Mouse (Mus musculus) forebrain, embryonic 13.5 days (tissue): ENCODE measurements around the gene Pou2f3. TPM values are rescaled to one million over a fixed set of nuclear protein-coding genes. Genes with fewer than 3 reads are reported as not detected.
A peak's percentile ranks its signal among the peaks of the same experiment; 100 is the strongest.

Experiments used
- ATAC-seq: fragments of 200-750 bp; cut with Nextera tagmentation; 2 replicates; pipeline ENCODE4 v1.8.0; 2017
- H3K27ac ChIP-seq: fragments of 300-500 bp; sonication (generic); 2 replicates; pipeline ENCODE4 v1.5.1; 2015; ENCODE audit warnings: inconsistent platforms, mild to moderate bottlenecking, moderate library complexity
- H3K27me3 ChIP-seq: fragments of 300-500 bp; sonication (generic); 2 replicates; pipeline ENCODE4 v1.6.1; 2015; ENCODE audit warnings: mild to moderate bottlenecking, inconsistent platforms
- H3K36me3 ChIP-seq: fragments of 300-500 bp; sonication (generic); 2 replicates; pipeline ENCODE4 v1.6.1; 2015; ENCODE audit warnings: mild to moderate bottlenecking, inconsistent platforms; ENCODE audit not compliant: poor library complexity, severe bottlenecking
- H3K4me1 ChIP-seq: fragments of 300-500 bp; sonication (generic); 2 replicates; pipeline ENCODE4 v1.6.1; 2015; ENCODE audit warnings: inconsistent platforms
- H3K4me2 ChIP-seq: fragments of 300-500 bp; sonication (generic); 2 replicates; pipeline ENCODE4 v1.6.1; 2015; ENCODE audit warnings: inconsistent platforms, mild to moderate bottlenecking, moderate library complexity
- H3K4me3 ChIP-seq: fragments of 300-500 bp; sonication (generic); 2 replicates; pipeline ENCODE4 v1.5.1; 2015; ENCODE audit warnings: mild to moderate bottlenecking, inconsistent platforms
- H3K9ac ChIP-seq: fragments of 300-500 bp; sonication (generic); 2 replicates; pipeline ENCODE4 v1.6.1; 2015; ENCODE audit warnings: mild to moderate bottlenecking, inconsistent platforms
- H3K9me3 ChIP-seq: fragments of 300-500 bp; sonication (generic); replicated peaks from 2 replicates; pipeline ENCODE4 v1.6.1; 2016; ENCODE audit warnings: inconsistent platforms
- WGBS: fragments of 180-500 bp; shearing (Covaris S2); methylation state at CpG from one replicate; pipeline ENCODE4 v1.1.7; 2015; 5-methylcytosine and 5-hydroxymethylcytosine counted together
- polyA plus RNA-seq: library from polyadenylated mRNA; unstranded; fragments of >200 nt; fragmentation: Nextera tagmentation; extraction: Ambion mirVana; gene quantifications from 2 replicates; pipeline ENCODE4 v1.2.1, GENCODE M21; 2015

The Pou2f3 gene
- polyA plus RNA-seq, 1 experiment from 2014 or later = not detected

DNA sequence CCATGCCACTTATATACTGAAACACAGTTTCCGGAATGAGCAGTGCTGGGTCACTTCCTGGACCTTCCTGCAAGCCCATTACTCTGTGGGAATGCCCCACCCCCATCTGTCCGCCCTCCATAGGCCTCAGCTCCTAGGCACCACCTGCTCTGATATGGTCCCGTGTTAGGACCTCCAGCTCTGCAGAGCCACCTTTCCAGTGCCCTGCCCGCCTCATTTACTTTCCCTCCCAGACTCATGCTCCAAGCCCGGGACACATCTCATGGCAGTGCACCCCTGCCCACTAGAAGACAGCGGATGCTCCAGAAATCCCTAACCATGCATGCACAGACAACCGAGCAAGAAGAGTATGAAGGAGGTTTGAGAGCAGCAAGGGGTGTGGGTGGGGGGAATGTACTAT is 19.8 kb upstream of the Pou2f3 start:
- WGBS = 91% methylated on average over 7 of the region's 7 CpGs
- no peak overlapping the region for H3K27ac ChIP-seq
- H3K9ac ChIP-seq = no peak overlapping the region
- no peak overlapping the region for H3K4me2 ChIP-seq
- no peak for ATAC-seq
- H3K4me3 ChIP-seq = no peak overlapping the region
- peaks cover 16% of the 10 kb centered on the region for H3K4me1 ChIP-seq
- no peaks in the 10 kb centered on the region for H3K9me3 ChIP-seq
- H3K36me3 ChIP-seq = no peaks in the 10 kb centered on the region
- H3K27me3 ChIP-seq = no peaks in the 10 kb centered on the region

DNA sequence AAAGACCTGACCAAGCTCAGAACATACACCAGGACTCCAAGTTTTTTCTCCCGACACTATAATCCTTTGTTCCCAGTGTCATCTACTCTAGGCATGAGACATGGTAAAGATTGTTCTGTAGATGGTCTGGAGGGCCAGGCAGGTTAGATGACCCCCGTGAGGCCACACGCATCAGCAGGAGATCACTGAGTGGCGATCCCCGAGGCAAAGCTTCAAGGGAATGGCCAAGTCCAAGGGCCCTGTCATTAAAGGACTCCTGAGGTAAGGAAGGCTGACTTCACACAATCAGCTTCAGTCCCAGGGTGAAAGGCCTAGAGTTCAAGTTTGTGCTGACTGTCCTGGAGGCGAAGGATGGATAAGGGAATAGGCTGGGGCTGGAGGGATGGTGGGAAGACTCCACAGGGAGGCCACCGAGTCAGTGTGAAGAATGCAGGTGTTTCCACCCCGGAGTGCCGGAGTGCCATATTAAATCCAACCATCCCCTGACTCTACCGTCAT is 19.3 kb upstream of the Pou2f3 start:
- Histone ChIP-seq H3K4me3 (no peak overlapping the region), H3K4me1 (peaks cover 16% of the 10 kb centered on the region), H3K9me3 (no peaks in the 10 kb centered on the region), H3K4me2 (no peak overlapping the region), H3K27ac (no peak overlapping the region), H3K9ac (no peak overlapping the region), H3K36me3 (no peaks in the 10 kb centered on the region), H3K27me3 (no peaks in the 10 kb centered on the region)
- WGBS = 92% methylated on average over 10 of the region's 10 CpGs
- ATAC-seq = no peak

DNA sequence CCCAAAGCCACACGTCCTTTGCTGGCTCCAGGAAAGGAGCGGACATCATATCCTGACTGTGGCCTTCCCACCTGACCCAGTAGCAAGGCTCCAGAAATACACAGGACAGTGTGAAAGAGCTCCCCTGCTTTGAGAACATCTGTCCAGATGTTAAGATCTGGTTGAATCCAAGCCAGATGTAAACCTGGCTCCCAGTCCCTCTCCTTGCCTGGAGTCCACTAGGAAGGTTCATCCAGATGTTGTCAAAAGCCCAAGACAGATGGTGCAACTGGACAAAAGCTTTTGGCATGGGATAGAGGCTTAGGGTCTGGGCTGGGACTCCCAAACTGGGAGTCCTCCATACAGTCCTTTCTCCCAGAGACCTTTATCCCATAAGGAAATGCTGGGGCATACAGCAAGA is 18.6 kb upstream of the Pou2f3 start:
- peaks cover 16% of the 10 kb centered on the region for H3K4me1 ChIP-seq
- ATAC-seq = no peak
- no peak overlapping the region for H3K4me3 ChIP-seq
- no peak overlapping the region for H3K9ac ChIP-seq
- no peaks in the 10 kb centered on the region for H3K9me3 ChIP-seq
- no peak overlapping the region for H3K27ac ChIP-seq
- WGBS = 95% methylated on average over 2 of the region's 2 CpGs
- H3K27me3 ChIP-seq = no peaks in the 10 kb centered on the region
- no peaks in the 10 kb centered on the region for H3K36me3 ChIP-seq
- no peak overlapping the region for H3K4me2 ChIP-seq

DNA sequence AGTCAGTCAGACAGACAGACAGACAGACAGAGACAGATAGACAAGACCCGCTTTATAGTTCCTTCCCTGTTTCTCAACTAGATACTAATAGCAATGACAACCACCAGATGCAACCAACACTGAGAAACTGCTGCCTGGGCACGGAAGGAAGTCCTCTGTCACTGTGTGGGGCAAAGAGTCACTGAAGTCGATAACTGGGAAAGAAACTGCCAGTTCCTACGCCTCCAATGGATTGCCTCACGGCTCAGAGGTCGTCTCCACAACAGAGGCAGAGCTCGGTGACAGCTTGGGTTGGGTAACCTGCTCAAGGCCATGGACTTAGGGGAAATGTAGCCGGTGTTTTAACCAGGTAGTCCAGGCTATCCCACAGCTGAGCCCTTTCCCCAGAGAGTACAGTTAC is 17.5 kb upstream of the Pou2f3 start:
- H3K27ac ChIP-seq = no peak overlapping the region
- no peaks in the 10 kb centered on the region for H3K27me3 ChIP-seq
- H3K4me1 ChIP-seq = peaks cover 16% of the 10 kb centered on the region
- no peak overlapping the region for H3K4me3 ChIP-seq
- no peak for ATAC-seq
- H3K36me3 ChIP-seq = no peaks in the 10 kb centered on the region
- no peak overlapping the region for H3K9ac ChIP-seq
- H3K4me2 ChIP-seq = no peak overlapping the region
- WGBS = 88% methylated on average over 8 of the region's 8 CpGs
- no peaks in the 10 kb centered on the region for H3K9me3 ChIP-seq

DNA sequence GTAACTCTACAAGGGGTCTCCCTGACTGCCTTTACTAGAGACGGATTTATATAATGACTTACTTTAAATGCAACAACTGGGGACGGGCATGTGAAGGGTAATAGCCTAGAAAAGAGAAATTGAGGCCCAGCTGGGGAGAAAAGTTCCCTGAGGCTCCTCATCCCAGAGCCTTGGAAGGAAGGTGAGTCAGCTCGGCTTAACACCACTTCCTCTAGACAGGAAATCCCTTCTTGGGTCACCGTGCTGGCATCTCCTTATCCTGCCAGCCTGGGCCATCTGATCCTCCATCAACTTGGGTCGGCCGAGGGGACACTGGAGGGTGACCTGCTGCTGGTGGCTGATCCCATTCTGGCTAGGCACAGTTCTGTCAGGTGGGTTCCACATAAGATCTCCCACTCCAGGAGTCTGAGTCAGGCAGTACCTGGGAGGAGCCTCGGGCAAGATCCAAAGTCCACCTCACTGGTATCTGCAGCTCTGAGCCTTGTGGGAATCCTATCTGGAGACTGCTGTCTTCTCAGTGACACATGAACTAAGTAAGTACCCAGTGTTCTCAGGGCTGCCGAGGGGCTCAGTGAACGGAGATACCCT is 16.5 kb upstream of the Pou2f3 start:
- no peak overlapping the region for H3K27ac ChIP-seq
- no peak for ATAC-seq
- H3K9ac ChIP-seq = no peak overlapping the region
- H3K4me3 ChIP-seq = no peak overlapping the region
- H3K4me1 ChIP-seq = peaks cover 9% of the 10 kb centered on the region; the same call in 1 of the 2 replicates
- H3K9me3 ChIP-seq = no peaks in the 10 kb centered on the region
- no peaks in the 10 kb centered on the region for H3K27me3 ChIP-seq
- no peaks in the 10 kb centered on the region for H3K36me3 ChIP-seq
- no peak overlapping the region for H3K4me2 ChIP-seq
- 79% methylated on average over 9 of the region's 9 CpGs for WGBS

DNA sequence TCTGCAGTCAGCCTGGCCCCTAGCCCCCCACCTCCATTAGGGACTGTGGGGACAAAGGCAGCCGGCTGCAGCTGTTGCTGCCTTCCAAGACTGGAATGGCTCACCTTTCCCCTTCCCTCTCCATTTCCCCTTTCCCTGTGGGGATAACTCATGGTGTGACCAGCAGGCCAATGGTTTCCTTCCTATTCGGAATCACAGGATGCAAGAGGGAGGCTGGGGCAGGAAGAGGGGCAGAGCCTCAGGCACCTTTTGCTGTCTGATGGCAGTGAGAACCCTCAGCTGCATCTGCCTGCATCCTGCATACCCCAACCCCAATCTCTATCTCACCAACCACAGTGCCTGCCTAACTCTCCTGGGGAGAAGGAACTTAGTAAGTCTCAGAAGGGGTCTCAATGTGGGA is 15.3 kb upstream of the Pou2f3 start:
- Histone ChIP-seq H3K9ac (no peak overlapping the region), H3K4me1 (peaks cover 3% of the 10 kb centered on the region; the same call in 1 of the 2 replicates), H3K27me3 (no peaks in the 10 kb centered on the region), H3K4me3 (no peak overlapping the region), H3K36me3 (no peaks in the 10 kb centered on the region), H3K4me2 (no peak overlapping the region), H3K9me3 (no peaks in the 10 kb centered on the region), H3K27ac (no peak overlapping the region)
- ATAC-seq = no peak
- 34% methylated on average over 2 of the region's 2 CpGs for whole genome bisulfite sequencing

DNA sequence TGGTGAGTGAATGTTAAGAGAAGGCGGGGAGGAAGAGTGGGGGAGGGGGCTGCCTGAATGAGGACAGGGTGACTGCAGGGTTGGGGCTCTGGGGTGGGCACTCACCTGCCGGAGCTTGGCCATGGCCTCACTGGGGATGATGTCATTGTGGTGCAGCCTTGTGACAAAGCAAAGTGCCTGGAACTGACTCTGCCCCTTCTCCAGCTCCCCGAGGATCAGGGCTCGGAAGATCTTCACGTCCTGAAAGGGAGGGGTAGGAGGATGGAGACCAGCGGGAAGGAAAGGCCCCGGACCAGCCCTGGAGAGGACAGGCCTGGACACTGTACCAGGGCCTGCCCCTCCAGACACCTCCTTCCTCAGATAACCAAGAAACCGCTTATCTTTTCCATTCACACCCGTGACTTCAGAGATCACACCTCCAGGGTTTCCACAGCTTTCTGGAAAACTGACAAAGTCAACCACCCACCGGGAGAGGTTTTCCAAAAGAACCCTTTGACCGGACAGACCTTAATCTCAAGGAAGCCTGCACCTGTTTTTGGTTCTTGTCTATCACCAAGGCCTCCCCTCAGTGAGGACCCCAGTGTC is 14.7 kb upstream of the Pou2f3 start:
- no peaks in the 10 kb centered on the region for H3K36me3 ChIP-seq
- WGBS = 48% methylated on average over 11 of the region's 11 CpGs
- no peaks in the 10 kb centered on the region for H3K9me3 ChIP-seq
- ATAC-seq = no peak
- no peak overlapping the region for H3K4me3 ChIP-seq
- H3K9ac ChIP-seq = no peak overlapping the region
- no peak overlapping the region for H3K27ac ChIP-seq
- H3K27me3 ChIP-seq = no peaks in the 10 kb centered on the region
- H3K4me1 ChIP-seq = peaks cover 3% of the 10 kb centered on the region; the same call in 1 of the 2 replicates
- no peak overlapping the region for H3K4me2 ChIP-seq

DNA sequence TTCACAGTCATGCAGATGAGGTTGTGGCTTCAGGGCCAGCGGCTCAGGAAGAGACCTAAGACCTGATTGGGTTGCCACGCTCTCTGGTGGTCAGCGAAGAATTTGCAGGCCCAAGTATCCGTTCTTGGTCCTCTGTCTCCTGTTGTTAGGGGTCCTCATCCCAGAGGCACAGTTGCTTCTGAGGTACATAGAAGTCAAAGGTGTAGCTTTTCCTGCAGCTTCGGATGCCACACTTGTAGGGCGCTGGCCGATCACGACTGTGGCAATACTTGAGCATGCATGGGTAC is 12.2 kb upstream of the Pou2f3 start:
- Histone ChIP-seq H3K27me3 (no peaks in the 10 kb centered on the region), H3K4me3 (no peak overlapping the region), H3K36me3 (no peaks in the 10 kb centered on the region), H3K9me3 (no peaks in the 10 kb centered on the region), H3K9ac (no peak overlapping the region), H3K4me2 (no peak overlapping the region), H3K4me1 (peaks cover 3% of the 10 kb centered on the region; the same call in 1 of the 2 replicates), H3K27ac (no peak overlapping the region)
- WGBS = 38% methylated on average over 8 of the region's 8 CpGs
- ATAC-seq = no peak

DNA sequence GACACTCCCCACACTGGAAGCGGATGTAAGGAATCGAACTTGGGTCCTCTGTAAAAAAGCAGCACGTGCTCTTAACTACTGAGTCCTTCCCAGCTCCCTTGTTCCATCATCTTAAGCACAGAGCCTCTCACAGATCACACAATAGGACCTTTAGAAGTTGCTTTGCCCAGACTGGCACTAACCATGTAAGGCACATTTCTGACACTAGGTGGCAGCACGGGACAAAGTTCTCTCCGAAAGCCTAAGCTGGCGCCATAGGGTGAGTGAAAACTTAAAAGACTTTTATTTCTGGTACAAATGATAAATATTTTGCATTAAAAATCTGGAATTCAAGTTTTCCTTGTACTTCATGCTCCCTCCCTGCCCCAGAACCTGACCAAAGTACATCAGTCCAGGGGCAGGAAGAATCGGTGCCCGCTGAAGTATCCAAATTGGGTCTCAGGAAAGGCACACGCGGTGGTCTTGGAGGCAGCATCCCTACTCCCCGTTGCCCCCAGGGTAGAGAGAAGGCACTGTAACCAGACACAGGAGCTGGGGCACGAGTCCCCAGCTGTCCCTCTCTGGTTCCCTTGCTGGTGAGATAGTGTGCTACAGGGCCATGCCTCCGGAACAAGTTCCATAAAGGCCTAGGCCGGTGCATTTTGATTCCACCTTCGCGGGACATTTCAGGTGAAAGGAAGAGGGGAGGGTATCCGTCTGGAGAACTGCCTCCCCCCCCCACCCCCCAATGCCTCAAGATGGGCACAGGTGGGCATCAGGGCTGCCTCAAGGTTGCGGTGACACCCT is 11.7 kb upstream of the Pou2f3 start:
- H3K4me1 ChIP-seq = peaks cover 3% of the 10 kb centered on the region; the same call in 1 of the 2 replicates
- no peaks in the 10 kb centered on the region for H3K36me3 ChIP-seq
- H3K4me2 ChIP-seq = no peak overlapping the region
- H3K9me3 ChIP-seq = no peaks in the 10 kb centered on the region
- no peaks in the 10 kb centered on the region for H3K27me3 ChIP-seq
- 32% methylated on average over 18 of the region's 18 CpGs for WGBS
- ATAC-seq = peak; percentile 57
- H3K4me3 ChIP-seq = no peak overlapping the region
- no peak overlapping the region for H3K27ac ChIP-seq
- H3K9ac ChIP-seq = no peak overlapping the region

DNA sequence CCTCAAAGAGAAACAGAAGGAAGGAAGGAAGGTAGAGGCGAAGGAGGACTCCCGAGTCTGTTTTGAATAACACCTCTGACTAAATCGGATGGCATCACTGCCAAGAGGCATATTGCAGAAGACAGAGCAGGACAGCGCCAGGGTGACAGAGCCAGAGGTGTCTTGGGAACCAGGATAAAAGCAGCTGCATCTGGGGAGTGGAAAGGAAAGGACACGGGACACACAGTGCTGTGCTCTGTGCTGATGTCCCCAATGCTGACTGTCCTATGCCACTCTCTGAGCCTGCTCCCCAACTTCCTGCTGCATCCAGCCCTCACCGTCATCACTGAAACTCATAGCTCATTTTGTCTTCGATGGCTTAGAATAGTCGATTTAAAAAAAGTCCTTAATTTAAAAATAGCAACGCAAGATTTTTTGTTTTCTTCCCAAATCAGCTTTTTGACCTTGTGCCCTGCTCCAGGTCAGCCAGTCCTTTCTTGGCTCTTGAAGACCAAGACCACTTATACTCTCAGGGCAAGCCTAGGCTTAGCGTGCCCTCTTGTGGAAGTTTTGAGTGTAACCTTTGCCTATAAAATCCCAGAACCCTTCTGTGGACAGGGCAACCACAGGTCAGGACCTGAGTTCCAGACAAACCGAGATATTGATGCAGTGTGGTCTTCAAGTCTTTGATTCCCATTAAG is 742 bp upstream of the Pou2f3 start:
- WGBS = 33% methylated on average over 11 of the region's 11 CpGs
- H3K9ac ChIP-seq = no peak overlapping the region
- H3K27ac ChIP-seq = no peak overlapping the region
- H3K9me3 ChIP-seq = no peaks in the 10 kb centered on the region
- H3K4me2 ChIP-seq = no peak overlapping the region
- H3K4me3 ChIP-seq = no peak overlapping the region
- ATAC-seq = no peak
- H3K27me3 ChIP-seq = peaks cover 26% of the 10 kb centered on the region
- H3K4me1 ChIP-seq = peaks cover 13% of the 10 kb centered on the region
- H3K36me3 ChIP-seq = no peaks in the 10 kb centered on the region

DNA sequence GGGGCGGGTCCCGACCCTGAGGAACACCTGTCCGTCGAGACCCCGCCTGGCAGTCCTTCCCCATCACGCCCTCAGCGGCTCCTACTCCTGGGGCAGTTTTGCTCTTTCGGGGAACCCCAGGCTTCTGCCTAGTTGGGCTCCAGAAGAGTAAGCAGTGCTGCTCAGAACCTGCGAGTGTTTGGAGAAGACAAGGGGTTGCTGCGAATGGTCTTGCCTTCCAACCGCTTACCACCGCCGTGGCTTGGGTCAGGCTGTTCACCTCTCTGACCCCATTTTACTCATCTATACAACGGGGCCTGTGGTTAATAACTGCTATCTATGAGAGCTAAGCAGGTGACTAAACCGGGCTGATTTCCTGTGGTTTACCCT is 4.2 kb downstream of the Pou2f3 start:
- Histone ChIP-seq H3K27ac (no peak overlapping the region), H3K27me3 (peaks cover 62% of the 10 kb centered on the region), H3K9ac (0 out of 2 replicates have a peak overlapping the region, but pooled peaks have one; percentile 43), H3K36me3 (no peaks in the 10 kb centered on the region), H3K9me3 (no peaks in the 10 kb centered on the region), H3K4me3 (peak overlapping the region; percentile 31), H3K4me2 (peak overlapping the region; percentile 59), H3K4me1 (peaks cover 21% of the 10 kb centered on the region)
- no peak for ATAC-seq
- 5% methylated on average over 15 of the region's 15 CpGs for WGBS
